Mouse (Mus musculus) heart, postnatal 0 days (tissue): ENCODE results near the gene Rgsl1. TPM values are rescaled to one million over a fixed set of nuclear protein-coding genes. Genes with fewer than 3 reads are reported as not detected.
"Not testable (repeated sequence)": the region's sequence is repeated elsewhere in the genome, so short reads cannot be mapped to it uniquely, and the experiment has no call there.

Experiments used
- ATAC-seq: fragments of 200-750 bp; cut with Nextera tagmentation; 2 replicates; pipeline ENCODE4 v1.8.0; 2017; ENCODE audit warnings: low read depth, moderate number of reproducible peaks, moderate library complexity; ENCODE audit not compliant: insufficient read depth
- DNase-seq: peaks from one replicate; pipeline ENCODE4 v3.0.0-alpha.2; 2016; ENCODE audit warnings: low spot score
- H3K27ac ChIP-seq: fragments of 300-500 bp; sonication (generic); 2 replicates; pipeline ENCODE4 v1.5.1; 2014; ENCODE audit warnings: low read depth, mild to moderate bottlenecking
- H3K27me3 ChIP-seq: fragments of 300-500 bp; sonication (generic); 2 replicates; pipeline ENCODE4 v1.6.1; 2014; ENCODE audit warnings: low read length, mixed read lengths; ENCODE audit not compliant: control insufficient read depth, insufficient read depth
- H3K36me3 ChIP-seq: fragments of 300-500 bp; sonication (generic); replicated peaks from 2 replicates; pipeline ENCODE4 v1.6.1; 2014; ENCODE audit warnings: low read length, mixed read lengths; ENCODE audit not compliant: control insufficient read depth, insufficient read depth
- H3K4me1 ChIP-seq: fragments of 300-500 bp; sonication (generic); 2 replicates; pipeline ENCODE4 v1.6.1; 2014; ENCODE audit warnings: antibody characterized with exemption; ENCODE audit not compliant: control insufficient read depth, insufficient read depth
- H3K4me2 ChIP-seq: fragments of 300-500 bp; sonication (generic); 2 replicates; pipeline ENCODE4 v1.6.1; 2014; ENCODE audit warnings: low read depth, mild to moderate bottlenecking, low read length, moderate library complexity
- H3K4me3 ChIP-seq: fragments of 300-500 bp; sonication (generic); 2 replicates; pipeline ENCODE4 v1.5.1; 2014; ENCODE audit warnings: low read depth, low read length
- H3K9ac ChIP-seq: fragments of 300-500 bp; sonication (generic); replicated peaks from 2 replicates; pipeline ENCODE4 v1.6.1; 2014; ENCODE audit warnings: low read depth, low read length, mixed read lengths
- H3K9me3 ChIP-seq: fragments of 300-500 bp; sonication (generic); replicated peaks from 2 replicates; pipeline ENCODE4 v1.6.1; 2016; ENCODE audit warnings: low read length; ENCODE audit not compliant: control insufficient read depth
- CTCF ChIP-seq: IDR thresholded peaks from 2 replicates; pipeline ENCODE4 v1.5.1; 2016; ENCODE audit warnings: antibody characterized with exemption, control low read depth, low read depth
- EP300 ChIP-seq: IDR thresholded peaks from 2 replicates; pipeline ENCODE4 v1.6.1; 2016; ENCODE audit warnings: antibody characterized with exemption, low read depth
- WGBS: fragments of 180-500 bp; shearing (Covaris S2); extraction: QIAGEN DNeasy Blood & Tissue Kit; methylation state at CpG from one replicate; pipeline ENCODE4 v1.1.7; 2014; 5-methylcytosine and 5-hydroxymethylcytosine counted together
- polyA plus RNA-seq: library from polyadenylated mRNA; unstranded; fragments of >200 nt; fragmentation: Nextera tagmentation; extraction: Ambion mirVana; gene quantifications from 2 replicates; pipeline ENCODE4 v1.2.1, GENCODE M21; 2015
- total RNA-seq: library from RNA; depleted of rRNA; stranded (reverse); fragments of >200 nt; gene quantifications from 2 replicates; pipeline ENCODE4 v1.2.3, GENCODE M21; 2014; ENCODE audit warnings: low replicate concordance

Gene Rgsl1
- total and polyA plus RNA-seq, 2 experiments from 2014 or later, result not detected

DNA sequence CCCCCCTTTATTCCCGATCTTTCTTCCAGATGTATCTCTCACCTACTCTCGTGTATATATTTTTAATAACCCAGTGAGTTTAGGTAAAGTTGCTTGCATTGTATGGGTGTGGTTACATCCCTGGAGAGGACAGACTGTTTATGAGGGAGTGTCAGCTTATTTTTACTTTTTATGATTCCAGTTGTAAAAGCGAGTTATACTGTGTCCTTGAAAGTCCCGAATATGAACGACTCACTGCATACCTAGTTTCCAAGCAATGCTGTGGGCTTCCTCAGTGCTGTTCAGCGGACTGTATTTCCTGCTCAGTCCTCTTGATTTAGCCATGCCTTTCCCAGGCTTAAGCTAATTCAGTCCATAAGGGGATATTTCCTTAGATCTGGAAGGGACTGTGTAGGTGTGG lies 68.8 kb downstream of the Rgsl1 start:
- no peak overlapping the region for H3K4me3 ChIP-seq
- no peak for TF ChIP-seq CTCF
- TF ChIP-seq EP300, result no peak
- no peaks in the 10 kb centered on the region for H3K4me1 ChIP-seq
- no peak for ATAC-seq
- DNase-seq, result no peak
- H3K4me2 ChIP-seq, result no peak overlapping the region
- no peak overlapping the region for H3K27ac ChIP-seq
- H3K9ac ChIP-seq, result no peak overlapping the region
- H3K36me3 ChIP-seq, result no peaks in the 10 kb centered on the region
- no peaks in the 10 kb centered on the region for H3K9me3 ChIP-seq
- 71% methylated on average over 6 of the region's 6 CpGs for WGBS
- H3K27me3 ChIP-seq, result no peaks in the 10 kb centered on the region

DNA sequence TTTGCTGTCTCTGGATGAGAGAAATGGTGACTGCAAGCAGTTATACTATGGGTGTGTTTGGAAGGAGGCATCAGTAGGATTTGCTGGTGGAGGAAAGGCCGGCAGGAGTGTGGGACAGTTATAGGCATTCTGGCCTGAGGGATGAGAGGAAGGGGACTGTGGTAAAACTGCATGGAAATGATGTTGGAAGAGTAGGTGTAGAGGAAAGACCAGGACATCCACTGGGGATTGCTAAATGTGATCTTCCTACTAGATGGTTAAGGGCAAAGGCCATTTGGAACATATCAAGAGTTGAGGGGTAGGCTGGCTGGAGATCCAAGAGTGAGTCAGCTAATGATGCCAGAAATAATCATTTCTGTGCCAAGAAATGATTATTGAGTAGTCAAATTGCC lies 73.2 kb downstream of the Rgsl1 start:
- Histone ChIP-seq H3K9ac (no peak overlapping the region), H3K4me1 (peaks cover 4% of the 10 kb centered on the region; the same call in 1 of the 2 replicates), H3K4me2 (no peak overlapping the region), H3K27ac (no peak overlapping the region), H3K9me3 (no peaks in the 10 kb centered on the region), H3K4me3 (no peak overlapping the region), H3K36me3 (no peaks in the 10 kb centered on the region), H3K27me3 (no peaks in the 10 kb centered on the region)
- ATAC-seq (no peak), DNase-seq (no peak)
- TF ChIP-seq CTCF, result no peak
- TF ChIP-seq EP300, result no peak
- 93% methylated on average over 1 of the region's 1 CpGs for WGBS

DNA sequence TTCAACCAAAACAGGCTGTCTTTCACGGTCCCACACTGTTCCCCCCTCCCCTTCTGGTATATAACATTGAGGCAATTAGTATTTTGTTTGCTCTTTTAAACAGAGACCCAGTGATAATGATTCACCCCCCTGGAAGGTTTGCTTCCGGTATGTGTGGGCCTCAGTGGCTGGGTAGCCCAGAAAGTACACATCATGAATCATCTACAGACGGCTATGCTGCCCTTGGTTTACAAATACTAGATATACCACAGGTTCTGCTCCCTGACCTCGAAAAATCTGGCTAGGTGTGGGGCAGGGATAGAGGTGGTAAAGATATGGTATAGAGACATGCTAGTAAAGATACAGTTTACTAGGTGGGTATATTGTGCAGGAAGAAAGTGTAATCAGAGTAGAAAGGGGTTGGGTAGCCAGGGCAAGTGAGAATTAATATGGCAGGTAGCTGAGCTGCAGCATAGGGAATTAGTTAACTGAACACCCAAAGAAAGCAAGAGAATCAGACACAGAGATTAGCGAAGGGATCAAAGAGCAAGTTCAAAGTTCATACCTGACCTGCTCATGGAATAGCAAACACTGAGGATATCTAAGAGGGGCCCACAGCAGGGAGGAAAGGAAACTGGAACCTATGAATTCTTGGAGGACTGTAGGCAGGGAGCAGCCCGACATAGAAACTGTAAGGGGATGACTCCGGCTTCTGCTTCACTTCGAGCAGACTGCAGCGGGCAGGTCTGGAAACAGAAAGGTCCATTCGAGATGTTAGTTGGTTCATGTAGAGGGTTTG lies 73.8 kb downstream of the Rgsl1 start:
- Histone ChIP-seq H3K9me3 (no peaks in the 10 kb centered on the region), H3K36me3 (no peaks in the 10 kb centered on the region), H3K4me2 (no peak overlapping the region), H3K27ac (no peak overlapping the region), H3K27me3 (no peaks in the 10 kb centered on the region), H3K4me1 (peaks cover 5% of the 10 kb centered on the region; the same call in 1 of the 2 replicates), H3K4me3 (no peak overlapping the region), H3K9ac (no peak overlapping the region)
- no peak for TF ChIP-seq EP300
- TF ChIP-seq CTCF, result no peak
- DNase-seq (no peak), ATAC-seq (no peak)
- 78% methylated on average over 10 of the region's 10 CpGs for WGBS

- not testable (repeated sequence) for DNase-seq, H3K4me3 ChIP-seq, H3K9ac ChIP-seq, H3K36me3 ChIP-seq, H3K27me3 ChIP-seq, H3K27ac ChIP-seq, H3K4me2 ChIP-seq, ATAC-seq, H3K9me3 ChIP-seq, H3K4me1 ChIP-seq
- WGBS, result 62% methylated on average over 6 of the region's 6 CpGs
Measured at GRCm38 (mm10) chr1:153769571-153769970, 74.4 kb downstream of the Rgsl1 start.

- no peak overlapping the region for H3K4me3 ChIP-seq
- DNase-seq (no peak), ATAC-seq (no peak)
- peaks cover 5% of the 10 kb centered on the region; the same call in 1 of the 2 replicates for H3K4me1 ChIP-seq
- H3K4me2 ChIP-seq, result no peak overlapping the region
- TF ChIP-seq EP300 (no peak), CTCF (no peak)
- no peak overlapping the region for H3K27ac ChIP-seq
- no peak overlapping the region for H3K9ac ChIP-seq
- 68% methylated on average over 5 of the region's 5 CpGs for WGBS
- no peaks in the 10 kb centered on the region for H3K27me3 ChIP-seq
- H3K9me3 ChIP-seq, result no peaks in the 10 kb centered on the region
- H3K36me3 ChIP-seq, result no peaks in the 10 kb centered on the region
Measured at GRCm38 (mm10) chr1:153768465-153768864, 75.5 kb downstream of the Rgsl1 start.

DNA sequence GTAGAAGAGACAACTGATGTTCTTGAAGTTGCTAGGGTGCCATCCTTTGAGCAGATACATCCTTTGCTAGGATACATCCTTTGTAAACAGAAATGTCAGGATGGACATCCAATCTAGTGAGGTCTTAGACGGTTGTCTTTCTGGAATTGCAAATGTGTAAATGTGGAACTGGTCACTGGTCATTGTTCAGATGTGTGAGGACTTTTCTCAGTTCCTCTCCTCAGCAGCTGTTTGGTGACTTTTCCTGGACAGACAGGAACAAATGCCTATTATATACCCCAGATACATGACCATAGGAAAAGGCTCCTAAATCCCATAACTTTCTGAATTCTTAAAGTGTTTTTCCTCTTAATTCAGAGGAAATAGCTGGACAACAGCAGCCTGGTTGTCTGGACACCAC lies 76.7 kb downstream of the Rgsl1 start:
- peaks cover 5% of the 10 kb centered on the region; the same call in 1 of the 2 replicates for H3K4me1 ChIP-seq
- no peak overlapping the region for H3K4me2 ChIP-seq
- peaks cover 2% of the 10 kb centered on the region for H3K36me3 ChIP-seq
- no peaks in the 10 kb centered on the region for H3K27me3 ChIP-seq
- TF ChIP-seq CTCF (no peak), EP300 (no peak)
- no peak overlapping the region for H3K4me3 ChIP-seq
- H3K27ac ChIP-seq, result no peak overlapping the region
- H3K9ac ChIP-seq, result no peak overlapping the region
- ATAC-seq (no peak), DNase-seq (no peak)
- WGBS, result 85% methylated on average over 1 of the region's 1 CpGs
- H3K9me3 ChIP-seq, result no peaks in the 10 kb centered on the region
